Mouse (Mus musculus) E14TG2a.4 (cell line): ENCODE data around the gene Sohlh2.

Experiments
- H3K27me3 ChIP-seq: 2 replicates; pipeline ENCODE4 v1.6.1; 2014; ENCODE audit warnings: low read length, control low read depth; ENCODE audit not compliant: insufficient read depth
- H3K36me3 ChIP-seq: 2 replicates; pipeline ENCODE4 v1.6.1; 2014; ENCODE audit warnings: low read length, control low read depth; ENCODE audit not compliant: insufficient read depth
- H3K4me1 ChIP-seq: replicated peaks from 2 replicates; pipeline ENCODE4 v1.6.1; 2014; ENCODE audit warnings: low read depth, low read length, control low read depth
- H3K4me3 ChIP-seq: replicated peaks from 2 replicates; pipeline ENCODE4 v1.5.1; 2014; ENCODE audit warnings: mild to moderate bottlenecking, low read length
- H3K9me3 ChIP-seq: 2 replicates; pipeline ENCODE4 v1.6.1; 2014; ENCODE audit warnings: low read length, control low read depth
- CTCF ChIP-seq: conservative IDR thresholded peaks from 2 replicates; pipeline ENCODE4 v1.5.1; 2014; ENCODE audit warnings: low read length
- NANOG ChIP-seq: IDR thresholded peaks from 2 replicates; pipeline ENCODE4 v1.6.1; 2014; ENCODE audit warnings: borderline replicate concordance, low read length, mixed read lengths
- POU5F1 ChIP-seq: IDR thresholded peaks from 2 replicates; pipeline ENCODE4 v1.6.1; 2014; ENCODE audit warnings: low read length, borderline replicate concordance

Gene Sohlh2

GRCm38 (mm10) chr3:55181766-55182165 lies at the start of gene Sohlh2:
TSS of gene Sohlh2 (plus strand) at chr3:55182028.
- Histone ChIP-seq H3K36me3 (no peaks in the 10 kb centered on the region), H3K27me3 (peaks cover 27% of the 10 kb centered on the region), H3K4me1 (peaks cover 21% of the 10 kb centered on the region), H3K9me3 (no peaks in the 10 kb centered on the region), H3K4me3 (peak within 1 kb of the TSS; percentile 76)
- TF ChIP-seq CTCF (no peak), NANOG (no peak), POU5F1 (no peak)

- peaks cover 3% of the 10 kb centered on the region for H3K36me3 ChIP-seq
- no peak for TF ChIP-seq POU5F1
- TF ChIP-seq NANOG = no peak
- no peak for TF ChIP-seq CTCF
These were observed 44.8 kb upstream of the Sohlh2 start, which contains the start of gene Ccdc169 for GRCm38 (mm10) chr3:55137039-55137438. TSS of gene Ccdc169 (plus strand) at chr3:55137339.

GRCm38 (mm10) chr3:55139837-55140236 lies 42.0 kb upstream of the Sohlh2 start:
- H3K9me3 ChIP-seq = no peaks in the 10 kb centered on the region

More at GRCm38 (mm10) chr3:55137039-55137438, 44.8 kb upstream of the Sohlh2 start, which contains the start of gene Ccdc169:
- H3K27me3 ChIP-seq = no peaks in the 10 kb centered on the region
- H3K9me3 ChIP-seq = no peaks in the 10 kb centered on the region
- no peak within 1 kb of the TSS for H3K4me3 ChIP-seq
- H3K4me1 ChIP-seq = peaks cover 16% of the 10 kb centered on the region

GRCm38 (mm10) chr3:55141401-55141800 lies 40.4 kb upstream of the Sohlh2 start:
- H3K4me3 ChIP-seq = no peak overlapping the region
- TF ChIP-seq NANOG = no peak
- TF ChIP-seq CTCF = no peak
- TF ChIP-seq POU5F1 = no peak
- no peaks in the 10 kb centered on the region for H3K27me3 ChIP-seq
- H3K4me1 ChIP-seq = peaks cover 9% of the 10 kb centered on the region
- no peaks in the 10 kb centered on the region for H3K36me3 ChIP-seq
- H3K9me3 ChIP-seq = no peaks in the 10 kb centered on the region

More at GRCm38 (mm10) chr3:55139837-55140236, 42.0 kb upstream of the Sohlh2 start:
- H3K36me3 ChIP-seq = peaks cover 3% of the 10 kb centered on the region
- peaks cover 9% of the 10 kb centered on the region for H3K4me1 ChIP-seq
- H3K27me3 ChIP-seq = no peaks in the 10 kb centered on the region
- H3K4me3 ChIP-seq = peak overlapping the region; percentile 53
- no peak for TF ChIP-seq NANOG
- TF ChIP-seq CTCF = no peak
- TF ChIP-seq POU5F1 = no peak

- H3K4me3 ChIP-seq = no peak overlapping the region
- H3K27me3 ChIP-seq = no peaks in the 10 kb centered on the region
- H3K4me1 ChIP-seq = peaks cover 5% of the 10 kb centered on the region
- TF ChIP-seq POU5F1 (no peak), CTCF (no peak)
- no peaks in the 10 kb centered on the region for H3K9me3 ChIP-seq
- H3K36me3 ChIP-seq = no peaks in the 10 kb centered on the region
These were observed 36.9 kb upstream of the Sohlh2 start for GRCm38 (mm10) chr3:55144916-55145315.

GRCm38 (mm10) chr3:55146441-55146840 lies 35.4 kb upstream of the Sohlh2 start:
- Histone ChIP-seq H3K4me3 (no peak overlapping the region), H3K9me3 (no peaks in the 10 kb centered on the region), H3K36me3 (no peaks in the 10 kb centered on the region), H3K4me1 (no peaks in the 10 kb centered on the region), H3K27me3 (no peaks in the 10 kb centered on the region)
- TF ChIP-seq CTCF (no peak), NANOG (no peak), POU5F1 (no peak)

GRCm38 (mm10) chr3:55147156-55147555 lies 34.7 kb upstream of the Sohlh2 start:
- Histone ChIP-seq H3K4me3 (no peak overlapping the region), H3K27me3 (no peaks in the 10 kb centered on the region), H3K4me1 (no peaks in the 10 kb centered on the region), H3K36me3 (no peaks in the 10 kb centered on the region), H3K9me3 (no peaks in the 10 kb centered on the region)
- TF ChIP-seq CTCF (no peak), POU5F1 (no peak), NANOG (no peak)

GRCm38 (mm10) chr3:55148091-55148490 lies 33.7 kb upstream of the Sohlh2 start:
- Histone ChIP-seq H3K4me3 (no peak overlapping the region), H3K9me3 (no peaks in the 10 kb centered on the region), H3K4me1 (no peaks in the 10 kb centered on the region), H3K36me3 (no peaks in the 10 kb centered on the region), H3K27me3 (no peaks in the 10 kb centered on the region)
- TF ChIP-seq POU5F1 = no peak
- no peak for TF ChIP-seq NANOG
- TF ChIP-seq CTCF = no peak
